Mouse (Mus musculus) liver, adult 2 months (tissue): ENCODE measurements around the gene Tada3.

Source experiments
- CTCF ChIP-seq: fragments of 200-500 bp; IDR thresholded peaks from 2 replicates; pipeline ENCODE4 v1.5.1; 2011; ENCODE audit warnings: low read depth, low read length, control low read depth
- POLR2A ChIP-seq: fragments of 200-500 bp; IDR thresholded peaks from 2 replicates; pipeline ENCODE4 v1.6.1; 2011; ENCODE audit warnings: low read length, control low read depth; ENCODE audit not compliant: insufficient read depth; ENCODE audit errors: extremely low read depth

- no peak for TF ChIP-seq CTCF
- no peak for TF ChIP-seq POLR2A
These were observed 4.2 kb downstream of the Tada3 start for GRCm38 (mm10) chr6:113373491-113373890.
